In genomic region chr6:88544644-88545396, GRCm38 (mm10) we compare ENCODE assay signal across 10 mouse cellular contexts. TPM values are rescaled to one million over a fixed set of nuclear protein-coding genes. Genes with fewer than 3 reads are reported as not detected.
DNase-seq lines count a peak whose midpoint lies in the region; ATAC-seq and TF ChIP-seq lines count a peak whose summit lies in the region.
"Had no signal": no experiment of that assay in that cellular context is flagged by ENCODE, and none has a peak within 500 bp of the region (broad histone marks: within the 10 kb centered on the region; RNA-seq: fewer than 3 reads in every experiment).

No protein-coding gene starts in this region.

- no peak for TF ChIP-seq CTCF in liver, embryonic 14.5 days (IDR thresholded peaks at IDR 0.05; ENCODE audit: low read depth)

- H3K27me3 ChIP-seq in heart, embryonic 13.5 days (replicated peaks): peaks cover 56% of the 10 kb centered on the region
- peaks cover 36% of the 10 kb centered on the region for H3K27me3 ChIP-seq in forebrain, embryonic 13.5 days
- no peaks in the 10 kb centered on the region for H3K27me3 ChIP-seq in liver, embryonic 14.5 days (ENCODE audit: control insufficient read depth, insufficient read depth, low read length)
- H3K27me3 ChIP-seq in neural tube, embryonic 13.5 days: peaks cover 21% of the 10 kb centered on the region
- peaks cover 15% of the 10 kb centered on the region for H3K27me3 ChIP-seq in kidney, embryonic 14.5 days (ENCODE audit: control insufficient read depth, insufficient read depth, low read length)

- H3K36me3 ChIP-seq in heart, embryonic 13.5 days: no peaks in the 10 kb centered on the region
- H3K36me3 ChIP-seq in forebrain, embryonic 13.5 days (ENCODE audit: poor library complexity, severe bottlenecking): no peaks in the 10 kb centered on the region
- H3K36me3 ChIP-seq in liver, embryonic 14.5 days (replicated peaks; ENCODE audit: control insufficient read depth, insufficient read depth, low read depth): no peaks in the 10 kb centered on the region
- H3K36me3 ChIP-seq in neural tube, embryonic 13.5 days: no peaks in the 10 kb centered on the region
- H3K36me3 ChIP-seq in kidney, embryonic 14.5 days (ENCODE audit: control insufficient read depth, insufficient read depth, low read length): no peaks in the 10 kb centered on the region

- H3K9ac ChIP-seq in heart, embryonic 13.5 days: no peak overlapping the region
- no peak overlapping the region for H3K9ac ChIP-seq in forebrain, embryonic 13.5 days
- H3K9ac ChIP-seq in liver, embryonic 14.5 days (replicated peaks): no peak overlapping the region
- peak overlapping the region; percentile 42; the same call in 1 of the 2 replicates for H3K9ac ChIP-seq in neural tube, embryonic 13.5 days
- H3K9ac ChIP-seq in kidney, embryonic 14.5 days (ENCODE audit: low read depth, low read length): no peak overlapping the region

- no peaks in the 10 kb centered on the region for H3K9me3 ChIP-seq in heart, embryonic 13.5 days
- no peaks in the 10 kb centered on the region for H3K9me3 ChIP-seq in forebrain, embryonic 13.5 days (replicated peaks)
- H3K9me3 ChIP-seq in liver, embryonic 14.5 days (ENCODE audit: control insufficient read depth, low read length): no peaks in the 10 kb centered on the region
- H3K9me3 ChIP-seq in neural tube, embryonic 13.5 days: no peaks in the 10 kb centered on the region
- H3K9me3 ChIP-seq in kidney, embryonic 14.5 days (ENCODE audit: control insufficient read depth, low read length): no peaks in the 10 kb centered on the region

- peak overlapping the region; percentile 18 for H3K4me2 ChIP-seq in heart, embryonic 13.5 days
- no peak overlapping the region for H3K4me2 ChIP-seq in forebrain, embryonic 13.5 days
- H3K4me2 ChIP-seq in liver, embryonic 14.5 days (ENCODE audit: low read depth): peak overlapping the region; percentile 1; the same call in 1 of the 2 replicates
- no peak overlapping the region for H3K4me2 ChIP-seq in neural tube, embryonic 13.5 days
- no peak overlapping the region for H3K4me2 ChIP-seq in kidney, embryonic 14.5 days (replicated peaks; ENCODE audit: low read depth, low read length)

- 0 out of 2 replicates have a peak, but pooled peaks cover 9% of the 10 kb centered on the region for H3K4me1 ChIP-seq in heart, embryonic 13.5 days
- peaks cover 6% of the 10 kb centered on the region; the same call in 1 of the 2 replicates for H3K4me1 ChIP-seq in forebrain, embryonic 13.5 days
- peaks cover 2 to 23% of the 10 kb centered on the region in 2 experiments; a peak in 3 of 4 replicates for H3K4me1 ChIP-seq in liver, embryonic 14.5 days (replicated peaks; ENCODE audit: control insufficient read depth in 2 of 2, insufficient read depth in 2 of 2, low read length in 1 of 2)
- peaks cover 10% of the 10 kb centered on the region for H3K4me1 ChIP-seq in neural tube, embryonic 13.5 days (replicated peaks)
- no peaks in the 10 kb centered on the region for H3K4me1 ChIP-seq in kidney, embryonic 14.5 days (ENCODE audit: control insufficient read depth, insufficient read depth, low read length)

- no peak overlapping the region for H3K4me3 ChIP-seq in heart, embryonic 13.5 days
- H3K4me3 ChIP-seq in forebrain, embryonic 13.5 days: no peak overlapping the region
- no peak overlapping the region for H3K4me3 ChIP-seq in liver, embryonic 14.5 days (ENCODE audit: insufficient read depth in 1 of 2, low read depth in 2 of 2, low read length in 2 of 2)
- no peak overlapping the region for H3K4me3 ChIP-seq in neural tube, embryonic 13.5 days
- H3K4me3 ChIP-seq in kidney, embryonic 14.5 days (ENCODE audit: low read length): no peak overlapping the region

- H3K27ac ChIP-seq in heart, embryonic 13.5 days (replicated peaks): no peak overlapping the region
- peak overlapping the region; percentile 11 for H3K27ac ChIP-seq in forebrain, embryonic 13.5 days
- no peak overlapping the region for H3K27ac ChIP-seq in liver, embryonic 14.5 days
- no peak overlapping the region for H3K27ac ChIP-seq in neural tube, embryonic 13.5 days (replicated peaks)
- no peak overlapping the region for H3K27ac ChIP-seq in kidney, embryonic 14.5 days (ENCODE audit: low read depth, low read length)

- no peak for DNase-seq in heart, adult 18-20 months
- peak; percentile 20 to 31 (median 24) for DNase-seq in liver, embryonic 14.5 days (ENCODE audit: low read depth in 3 of 3, low spot score in 3 of 3)
- no peak for DNase-seq in kidney, postnatal 25 days
- no peak for DNase-seq in urinary bladder, adult 2 months (ENCODE audit: low spot score)
- DNase-seq: layer of hippocampus, postnatal 36 days; lung, postnatal 14 days had no signal

- ATAC-seq in heart, embryonic 13.5 days (ENCODE audit: extremely low read depth, insufficient number of reproducible peaks, low FRiP score, low TSS enrichment): no peak
- no peak for ATAC-seq in forebrain, embryonic 13.5 days
- no peak for ATAC-seq in liver, embryonic 14.5 days (ENCODE audit: insufficient read depth)
- ATAC-seq in neural tube, embryonic 13.5 days (ENCODE audit: low read depth): no peak
- no peak for ATAC-seq in kidney, embryonic 14.5 days (ENCODE audit: low FRiP score, low TSS enrichment)

- WGBS in heart, embryonic 13.5 days: 24% methylated on average over 11 of the region's 11 CpGs
- 24% methylated on average over 11 of the region's 11 CpGs for WGBS in forebrain, embryonic 13.5 days
- 16% methylated on average over 11 of the region's 11 CpGs for WGBS in liver, embryonic 14.5 days (ENCODE audit: insufficient replicate concordance)
- 33% methylated on average over 11 of the region's 11 CpGs for WGBS in neural tube, embryonic 13.5 days
- 47% methylated on average over 11 of the region's 11 CpGs for WGBS in kidney, embryonic 14.5 days

- peak; percentile 27; the same call in 1 of the 2 replicates for TF ChIP-seq EP300 in liver, embryonic 14.5 days (IDR thresholded peaks at IDR 0.05; ENCODE audit: low read depth)

RNA-seq across cellular contexts. Expression of gene Sec61a1, which starts 26.1 kb away (rescaled TPM):
- polyA plus RNA-seq in heart, embryonic 13.5 days (2015; fragmentation: Nextera tagmentation; extraction: Ambion mirVana): 176 and 177 TPM in 2 replicates
- 10 to 100 TPM; 36.8 to 44.6 TPM for total RNA-seq in heart, adult 18-20 months (2021)
- 153 and 170 TPM in 2 replicates for polyA plus RNA-seq in forebrain, embryonic 13.5 days (2015; fragmentation: Nextera tagmentation; extraction: Ambion mirVana)
- polyA plus RNA-seq in liver, embryonic 14.5 days (2012; rRNA removed): 66.9 and 67.7 TPM in 2 replicates
- 86.9 and 90.0 TPM in 2 replicates for polyA plus RNA-seq in liver, embryonic 14.5 days (2014; fragmentation: Nextera tagmentation; extraction: Ambion mirVana)
- 164 and 173 TPM in 2 replicates for polyA plus RNA-seq in neural tube, embryonic 13.5 days (2015; fragmentation: Nextera tagmentation; extraction: Ambion mirVana)
- 132 and 245 TPM in 2 replicates for polyA plus RNA-seq in kidney, embryonic 14.5 days (2014; fragmentation: Nextera tagmentation; extraction: Ambion mirVana)
- polyA plus RNA-seq in urinary bladder, adult 2 months (2012; rRNA removed): 130 and 145 TPM in 2 replicates

Comparison
In these comparisons a context has a peak if more than half of its experiments do, and no peak if none do; other contexts are left out.
1. H3K4me2 ChIP-seq: peak in heart, embryonic 13.5 days (single experiment) and liver, embryonic 14.5 days (single experiment); none in forebrain, embryonic 13.5 days (single experiment), neural tube, embryonic 13.5 days (single experiment) and kidney, embryonic 14.5 days (single experiment).
2. DNase-seq: peak in liver, embryonic 14.5 days (3 of 3); none in heart, adult 18-20 months (0 of 2), kidney, postnatal 25 days (0 of 2) and urinary bladder, adult 2 months (single experiment).